Mouse (Mus musculus) ES-Bruce4 (cell line): Measurements from ENCODE around the gene Tsks.

ENCODE experiments used
- CTCF ChIP-seq: IDR thresholded peaks from one replicate; pipeline ENCODE4 v1.8.1; 2011; ENCODE audit warnings: low read depth, low read length
- POLR2A ChIP-seq: IDR thresholded peaks from one replicate; pipeline ENCODE4 v1.8.1; 2011; ENCODE audit warnings: low read length; ENCODE audit not compliant: insufficient read depth

GRCm38 (mm10) chr7:44962337-44962736 is 19.3 kb downstream of the Tsks start:
- no peak for TF ChIP-seq POLR2A
- no peak for TF ChIP-seq CTCF
